Mouse (Mus musculus): Measurements from ENCODE around the gene Bicdl1. TPM values are rescaled to one million over a fixed set of nuclear protein-coding genes. Genes with fewer than 3 reads are reported as not detected.
A peak's percentile ranks its signal among the peaks of the same experiment; 100 is the strongest.

Gene Bicdl1
- total RNA-seq, 2 experiments from 2014 or later, result 99.5 to 99.8 TPM

GRCm38 (mm10) chr5:115669974-115670373 is 61.4 kb downstream of the Bicdl1 start:
- DNase-seq (ENCODE audit: low spot score in 2 of 2), result no peak

- no peak for DNase-seq (ENCODE audit: low spot score in 2 of 2)
Observed at GRCm38 (mm10) chr5:115668986-115669385, 62.4 kb downstream of the Bicdl1 start.

- no peak for DNase-seq (ENCODE audit: low spot score in 2 of 2)
Observed at GRCm38 (mm10) chr5:115667894-115668293, 63.5 kb downstream of the Bicdl1 start.

- no peak for DNase-seq (ENCODE audit: low spot score in 2 of 2)
Observed at GRCm38 (mm10) chr5:115667210-115667609, 64.2 kb downstream of the Bicdl1 start.

- DNase-seq (ENCODE audit: low spot score in 2 of 2), result no peak
Observed at GRCm38 (mm10) chr5:115666366-115667065, 64.9 kb downstream of the Bicdl1 start.

GRCm38 (mm10) chr5:115662658-115663057 is 68.8 kb downstream of the Bicdl1 start:
- DNase-seq (ENCODE audit: low spot score in 2 of 2), result no peak

- no peak for DNase-seq (ENCODE audit: low spot score in 2 of 2)
Observed at GRCm38 (mm10) chr5:115658352-115658751, 73.1 kb downstream of the Bicdl1 start.

- DNase-seq (ENCODE audit: low spot score in 2 of 2), result no peak
Observed at GRCm38 (mm10) chr5:115657234-115657633, 74.2 kb downstream of the Bicdl1 start.

- no peak for DNase-seq (ENCODE audit: low spot score in 2 of 2)
Observed at GRCm38 (mm10) chr5:115656677-115657076, 74.7 kb downstream of the Bicdl1 start.

- DNase-seq (ENCODE audit: low spot score in 2 of 2), result no peak
Observed at GRCm38 (mm10) chr5:115653776-115654175, 77.6 kb downstream of the Bicdl1 start.

GRCm38 (mm10) chr5:115652681-115653575 is 78.5 kb downstream of the Bicdl1 start:
- DNase-seq (ENCODE audit: low spot score in 2 of 2), result peak; percentile 100

- DNase-seq (ENCODE audit: low spot score in 2 of 2), result no peak
Observed at GRCm38 (mm10) chr5:115651821-115652220, 79.6 kb downstream of the Bicdl1 start.

- DNase-seq (ENCODE audit: low spot score in 2 of 2), result no peak
Observed at GRCm38 (mm10) chr5:115650885-115651284, 80.5 kb downstream of the Bicdl1 start.

GRCm38 (mm10) chr5:115649699-115650098 is 81.7 kb downstream of the Bicdl1 start:
- no peak for DNase-seq (ENCODE audit: low spot score in 2 of 2)

GRCm38 (mm10) chr5:115648876-115649275 is 82.5 kb downstream of the Bicdl1 start:
- DNase-seq (ENCODE audit: low spot score in 2 of 2), result no peak

- no peak for DNase-seq (ENCODE audit: low spot score in 2 of 2)
Observed at GRCm38 (mm10) chr5:115644192-115644591, 87.2 kb downstream of the Bicdl1 start.

GRCm38 (mm10) chr5:115635536-115635935 is 95.9 kb downstream of the Bicdl1 start:
- no peak for DNase-seq (ENCODE audit: low spot score in 2 of 2)

- no peak for DNase-seq (ENCODE audit: low spot score in 2 of 2)
Observed at GRCm38 (mm10) chr5:115634046-115634445, 97.4 kb downstream of the Bicdl1 start.

- DNase-seq (ENCODE audit: low spot score in 2 of 2), result no peak
Observed at GRCm38 (mm10) chr5:115633060-115633459, 98.4 kb downstream of the Bicdl1 start.

GRCm38 (mm10) chr5:115632358-115632714 is 99.1 kb downstream of the Bicdl1 start:
- DNase-seq (ENCODE audit: low spot score in 2 of 2), result no peak

- DNase-seq (ENCODE audit: low spot score in 2 of 2), result peak; percentile 89 to 94
Observed at GRCm38 (mm10) chr5:115631505-115632357, 99.7 kb downstream of the Bicdl1 start, which contains the start of gene Rab35. Gene Rab35, plus strand, starts transcription at chr5:115631908.
